Mouse (Mus musculus) kidney, adult 2 months (tissue): ENCODE measurements around the gene Ehd3.

Source experiments
- CTCF ChIP-seq: fragments of 200-500 bp; conservative IDR thresholded peaks from 2 replicates; pipeline ENCODE4 v1.5.1; 2011; ENCODE audit warnings: low read depth, mild to moderate bottlenecking, control low read depth, low read length, moderate library complexity, mixed read lengths; ENCODE audit not compliant: insufficient read depth, insufficient read length
- POLR2A ChIP-seq: fragments of 200-500 bp; IDR thresholded peaks from one replicate; pipeline ENCODE4 v1.6.1; 2011; ENCODE audit warnings: low read depth, low read length, control low read depth

DNA sequence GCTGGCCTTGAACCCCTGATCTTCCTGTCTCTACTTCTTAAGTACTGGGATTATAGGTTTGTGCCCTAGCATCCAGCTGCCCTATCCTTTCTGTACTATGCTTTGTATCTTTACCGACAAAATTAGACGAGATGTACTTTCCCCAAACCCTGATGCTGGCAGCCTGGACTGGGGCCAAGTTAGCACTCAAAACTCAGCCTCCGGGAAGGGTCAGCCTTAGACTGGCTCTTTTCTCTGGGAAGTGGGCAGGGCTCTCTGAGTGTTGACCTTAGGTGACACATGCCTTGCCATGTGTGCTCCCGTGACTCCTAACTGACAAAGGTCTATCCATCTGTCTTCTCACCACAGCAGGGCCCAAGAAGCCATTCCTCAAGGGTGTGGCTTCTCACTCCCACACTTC lies 16.8 kb downstream of the Ehd3 start:
- TF ChIP-seq POLR2A (no peak), CTCF (no peak)
